Comparison of ENCODE assay signal across 1 mouse cellular context in genomic region chr14:54653496-54653895, GRCm38 (mm10).
TF ChIP-seq lines count a peak whose summit lies in the region.

No protein-coding gene starts in this region.

TF ChIP-seq in CH12.LX, 34 proteins besides CTCF, POLR2A, EP300 and RAD21 (continued from another document):
- TF ChIP-seq NRF1 (IDR thresholded peaks at IDR 0.05; ENCODE audit: low read depth, low read length) (peak; percentile 54), KAT2A (IDR thresholded peaks at IDR 0.05; ENCODE audit: insufficient replicate concordance, low read length) (no peak), MXI1 (IDR thresholded peaks at IDR 0.05; ENCODE audit: low read depth, low read length) (no peak; the same call in 1 of the 2 replicates), HCFC1 (IDR thresholded peaks at IDR 0.05; ENCODE audit: low read depth, low read length) (peak; percentile 73), POLR2AphosphoS2 (IDR thresholded peaks at IDR 0.05; ENCODE audit: low read depth, low read length) (peak; percentile 85; the same call in 1 of the 2 replicates), TCF12 (IDR thresholded peaks at IDR 0.05; ENCODE audit: low read depth, low read length) (peak; percentile 90), JUN (IDR thresholded peaks at IDR 0.05; ENCODE audit: insufficient read depth, low read depth, low read length) (no peak)
